Mouse (Mus musculus): ENCODE results near the gene Iqschfp. TPM values are rescaled to one million over a fixed set of nuclear protein-coding genes. Genes with fewer than 3 reads are reported as not detected.

The Iqschfp gene
- polyA plus RNA-seq, 1 experiment from 2014 or later, result not detected

DNA sequence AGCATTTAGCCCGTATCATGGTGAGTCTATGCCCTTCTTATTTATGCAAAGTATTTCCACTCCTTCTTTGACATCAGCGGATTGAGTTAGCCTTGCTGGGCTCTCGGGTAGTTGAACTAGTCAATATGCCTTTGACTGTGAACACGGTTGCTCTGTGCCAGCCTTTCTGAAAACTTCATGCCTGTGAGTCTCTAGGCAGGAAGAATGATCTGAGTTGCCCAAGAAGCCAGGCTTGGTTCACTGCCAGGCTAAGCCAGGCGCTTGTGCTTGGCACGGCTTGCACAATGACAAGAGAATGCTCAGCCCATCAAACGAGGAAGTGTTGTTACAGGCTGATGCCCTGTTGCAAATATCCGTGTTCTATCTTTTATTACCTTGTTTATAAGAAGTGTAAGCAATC is 671.9 kb downstream of the Iqschfp start:
- no peak overlapping the region for H3K4me3 ChIP-seq (ENCODE audit: low read depth, low read length)
- no peaks in the 10 kb centered on the region for H3K4me1 ChIP-seq (ENCODE audit: control insufficient read depth, low read depth, low read length)
- no peak overlapping the region for H3K4me2 ChIP-seq (ENCODE audit: low read depth, low read length)
- WGBS (ENCODE audit: insufficient replicate concordance), result 56% methylated on average over 8 of the region's 8 CpGs
- H3K9ac ChIP-seq (ENCODE audit: low read depth, low read length), result no peak overlapping the region
- no peak for ATAC-seq (ENCODE audit: low read depth)
- H3K27ac ChIP-seq (ENCODE audit: low read length), result no peak overlapping the region
- H3K36me3 ChIP-seq (ENCODE audit: control insufficient read depth, insufficient read depth), result no peaks in the 10 kb centered on the region
- H3K9me3 ChIP-seq (replicated peaks; ENCODE audit: control insufficient read depth, low read length), result no peaks in the 10 kb centered on the region
- no peaks in the 10 kb centered on the region for H3K27me3 ChIP-seq (ENCODE audit: control insufficient read depth, insufficient read depth, low read depth, low read length)

- WGBS (ENCODE audit: insufficient replicate concordance), result 60% methylated on average over 10 of the region's 10 CpGs
These were observed 673.1 kb downstream of the Iqschfp start for GRCm38 (mm10) chr3:68564978-68565674.

GRCm38 (mm10) chr3:68565675-68566055 is 673.6 kb downstream of the Iqschfp start:
- H3K4me1 ChIP-seq (ENCODE audit: control insufficient read depth, low read depth, low read length), result no peaks in the 10 kb centered on the region
- no peak overlapping the region for H3K27ac ChIP-seq (ENCODE audit: low read length)
- ATAC-seq (ENCODE audit: low read depth), result no peak
- no peak overlapping the region for H3K4me2 ChIP-seq (ENCODE audit: low read depth, low read length)
- 62% methylated on average over 4 of the region's 4 CpGs for WGBS (ENCODE audit: insufficient replicate concordance)
- no peak overlapping the region for H3K4me3 ChIP-seq (ENCODE audit: low read depth, low read length)
- H3K9ac ChIP-seq (ENCODE audit: low read depth, low read length), result no peak overlapping the region
- H3K9me3 ChIP-seq (replicated peaks; ENCODE audit: control insufficient read depth, low read length), result no peaks in the 10 kb centered on the region
- H3K36me3 ChIP-seq (ENCODE audit: control insufficient read depth, insufficient read depth), result no peaks in the 10 kb centered on the region
- H3K27me3 ChIP-seq (ENCODE audit: control insufficient read depth, insufficient read depth, low read depth, low read length), result no peaks in the 10 kb centered on the region

More at GRCm38 (mm10) chr3:68564978-68565674, 673.1 kb downstream of the Iqschfp start:
- ATAC-seq (ENCODE audit: low read depth), result no peak
- H3K27ac ChIP-seq (ENCODE audit: low read length), result no peak overlapping the region
- no peaks in the 10 kb centered on the region for H3K27me3 ChIP-seq (ENCODE audit: control insufficient read depth, insufficient read depth, low read depth, low read length)
- no peak overlapping the region for H3K4me2 ChIP-seq (ENCODE audit: low read depth, low read length)
- H3K9ac ChIP-seq (ENCODE audit: low read depth, low read length), result no peak overlapping the region
- H3K4me3 ChIP-seq (ENCODE audit: low read depth, low read length), result no peak overlapping the region
- H3K9me3 ChIP-seq (replicated peaks; ENCODE audit: control insufficient read depth, low read length), result no peaks in the 10 kb centered on the region
- no peaks in the 10 kb centered on the region for H3K4me1 ChIP-seq (ENCODE audit: control insufficient read depth, low read depth, low read length)
- no peaks in the 10 kb centered on the region for H3K36me3 ChIP-seq (ENCODE audit: control insufficient read depth, insufficient read depth)

DNA sequence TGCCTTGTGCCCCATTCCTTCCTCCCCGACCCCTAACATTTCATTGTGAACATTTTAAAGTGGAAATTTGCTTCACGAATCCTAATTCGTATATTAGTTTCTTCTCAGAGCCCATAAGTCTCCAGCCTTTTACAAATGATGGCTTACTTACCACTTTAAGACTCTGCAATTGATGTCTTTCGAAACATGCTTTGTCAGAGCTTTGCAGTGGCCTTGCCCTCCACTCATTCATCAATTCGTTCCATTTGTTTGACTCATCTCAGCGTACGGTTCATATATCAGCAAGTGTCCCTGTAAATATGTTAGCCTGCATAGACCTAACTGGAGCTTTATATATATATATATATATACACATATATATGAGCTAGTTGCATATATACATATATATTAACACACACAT is 675.5 kb downstream of the Iqschfp start:
- ATAC-seq (ENCODE audit: low read depth), result no peak
- no peak overlapping the region for H3K9ac ChIP-seq (ENCODE audit: low read depth, low read length)
- no peaks in the 10 kb centered on the region for H3K4me1 ChIP-seq (ENCODE audit: control insufficient read depth, low read depth, low read length)
- H3K36me3 ChIP-seq (ENCODE audit: control insufficient read depth, insufficient read depth), result no peaks in the 10 kb centered on the region
- no peak overlapping the region for H3K4me3 ChIP-seq (ENCODE audit: low read depth, low read length)
- H3K27ac ChIP-seq (ENCODE audit: low read length), result no peak overlapping the region
- WGBS (ENCODE audit: insufficient replicate concordance), result 62% methylated on average over 7 of the region's 7 CpGs
- no peaks in the 10 kb centered on the region for H3K9me3 ChIP-seq (replicated peaks; ENCODE audit: control insufficient read depth, low read length)
- H3K4me2 ChIP-seq (ENCODE audit: low read depth, low read length), result no peak overlapping the region
- H3K27me3 ChIP-seq (ENCODE audit: control insufficient read depth, insufficient read depth, low read depth, low read length), result no peaks in the 10 kb centered on the region

GRCm38 (mm10) chr3:68568149-68568548 is 676.1 kb downstream of the Iqschfp start:
- Histone ChIP-seq H3K9me3 (replicated peaks; ENCODE audit: control insufficient read depth, low read length) (no peaks in the 10 kb centered on the region), H3K27ac (ENCODE audit: low read length) (no peak overlapping the region), H3K4me1 (ENCODE audit: control insufficient read depth, low read depth, low read length) (no peaks in the 10 kb centered on the region), H3K4me2 (ENCODE audit: low read depth, low read length) (no peak overlapping the region), H3K4me3 (ENCODE audit: low read depth, low read length) (no peak overlapping the region), H3K27me3 (ENCODE audit: control insufficient read depth, insufficient read depth, low read depth, low read length) (no peaks in the 10 kb centered on the region), H3K36me3 (ENCODE audit: control insufficient read depth, insufficient read depth) (no peaks in the 10 kb centered on the region), H3K9ac (ENCODE audit: low read depth, low read length) (no peak overlapping the region)
- ATAC-seq (ENCODE audit: low read depth), result no peak
- WGBS (ENCODE audit: insufficient replicate concordance), result 74% methylated on average over 3 of the region's 3 CpGs

- Histone ChIP-seq H3K4me3 (ENCODE audit: low read depth, low read length) (no peak overlapping the region), H3K9ac (ENCODE audit: low read depth, low read length) (no peak overlapping the region), H3K4me2 (ENCODE audit: low read depth, low read length) (no peak overlapping the region), H3K27ac (ENCODE audit: low read length) (no peak overlapping the region), H3K4me1 (ENCODE audit: control insufficient read depth, low read depth, low read length) (no peaks in the 10 kb centered on the region), H3K27me3 (ENCODE audit: control insufficient read depth, insufficient read depth, low read depth, low read length) (no peaks in the 10 kb centered on the region), H3K36me3 (ENCODE audit: control insufficient read depth, insufficient read depth) (no peaks in the 10 kb centered on the region), H3K9me3 (replicated peaks; ENCODE audit: control insufficient read depth, low read length) (no peaks in the 10 kb centered on the region)
- no peak for ATAC-seq (ENCODE audit: low read depth)
- WGBS (ENCODE audit: insufficient replicate concordance), result 59% methylated on average over 7 of the region's 7 CpGs
These were observed 676.7 kb downstream of the Iqschfp start for GRCm38 (mm10) chr3:68568716-68569115.

GRCm38 (mm10) chr3:68570319-68570718 is 678.3 kb downstream of the Iqschfp start:
- Histone ChIP-seq H3K9me3 (replicated peaks; ENCODE audit: control insufficient read depth, low read length) (no peaks in the 10 kb centered on the region), H3K36me3 (ENCODE audit: control insufficient read depth, insufficient read depth) (no peaks in the 10 kb centered on the region), H3K4me2 (ENCODE audit: low read depth, low read length) (no peak overlapping the region), H3K27ac (ENCODE audit: low read length) (no peak overlapping the region), H3K27me3 (ENCODE audit: control insufficient read depth, insufficient read depth, low read depth, low read length) (no peaks in the 10 kb centered on the region), H3K9ac (ENCODE audit: low read depth, low read length) (no peak overlapping the region), H3K4me3 (ENCODE audit: low read depth, low read length) (no peak overlapping the region), H3K4me1 (ENCODE audit: control insufficient read depth, low read depth, low read length) (no peaks in the 10 kb centered on the region)
- WGBS (ENCODE audit: insufficient replicate concordance), result 62% methylated on average over 4 of the region's 4 CpGs
- ATAC-seq (ENCODE audit: low read depth), result no peak

- Histone ChIP-seq H3K4me2 (ENCODE audit: low read depth, low read length) (peak overlapping the region; percentile 29; the same call in 1 of the 2 replicates), H3K9me3 (replicated peaks; ENCODE audit: control insufficient read depth, low read length) (no peaks in the 10 kb centered on the region), H3K4me1 (ENCODE audit: control insufficient read depth, low read depth, low read length) (no peaks in the 10 kb centered on the region), H3K27ac (ENCODE audit: low read length) (no peak overlapping the region), H3K27me3 (ENCODE audit: control insufficient read depth, insufficient read depth, low read depth, low read length) (no peaks in the 10 kb centered on the region), H3K9ac (ENCODE audit: low read depth, low read length) (no peak overlapping the region), H3K36me3 (ENCODE audit: control insufficient read depth, insufficient read depth) (no peaks in the 10 kb centered on the region), H3K4me3 (ENCODE audit: low read depth, low read length) (no peak overlapping the region)
- WGBS (ENCODE audit: insufficient replicate concordance), result 23% methylated on average over 28 of the region's 28 CpGs
- no peak for ATAC-seq (ENCODE audit: low read depth)
These were observed 680.5 kb downstream of the Iqschfp start for GRCm38 (mm10) chr3:68572249-68573225.

DNA sequence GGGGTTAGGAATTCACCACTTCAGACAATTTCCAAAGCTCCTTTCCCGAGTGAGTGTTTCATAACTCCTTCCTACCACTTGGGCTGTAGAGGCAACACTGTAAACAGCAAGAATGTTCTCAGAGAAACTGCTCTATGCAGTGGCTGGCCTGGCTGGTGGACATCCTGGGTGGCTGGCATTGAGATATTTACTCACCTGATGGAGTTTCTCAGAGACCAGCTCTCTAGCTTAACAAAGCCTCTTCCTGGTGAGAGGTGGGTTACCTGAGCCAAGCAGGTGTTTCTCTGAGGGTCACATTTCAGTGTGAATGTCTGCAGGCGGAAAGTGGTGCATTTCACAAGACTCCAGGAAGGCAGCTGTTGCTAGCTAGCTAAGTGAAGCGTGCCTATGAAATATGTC is 681.2 kb downstream of the Iqschfp start:
- Histone ChIP-seq H3K9ac (ENCODE audit: low read depth, low read length) (no peak overlapping the region), H3K4me3 (ENCODE audit: low read depth, low read length) (no peak overlapping the region), H3K27me3 (ENCODE audit: control insufficient read depth, insufficient read depth, low read depth, low read length) (no peaks in the 10 kb centered on the region), H3K4me2 (ENCODE audit: low read depth, low read length) (no peak overlapping the region), H3K9me3 (replicated peaks; ENCODE audit: control insufficient read depth, low read length) (no peaks in the 10 kb centered on the region), H3K27ac (ENCODE audit: low read length) (no peak overlapping the region), H3K36me3 (ENCODE audit: control insufficient read depth, insufficient read depth) (no peaks in the 10 kb centered on the region), H3K4me1 (ENCODE audit: control insufficient read depth, low read depth, low read length) (no peaks in the 10 kb centered on the region)
- 60% methylated on average over 3 of the region's 3 CpGs for WGBS (ENCODE audit: insufficient replicate concordance)
- no peak for ATAC-seq (ENCODE audit: low read depth)
